Mouse (Mus musculus): ENCODE measurements around the gene Gtf2e1.

- no peak for TF ChIP-seq CTCF (IDR thresholded peaks at IDR 0.05; ENCODE audit: low read depth)
- no peak for TF ChIP-seq EP300 (IDR thresholded peaks at IDR 0.05; ENCODE audit: low read depth)
Measured at GRCm38 (mm10) chr16:37552824-37553223, 13.2 kb upstream of the Gtf2e1 start.
